Mouse (Mus musculus) embryonic stem cell, embryonic (primary cell): ENCODE measurements at regions not wholly inside any gene's neighbourhood (a gene's known extent, or its start where the extent isn't known, plus 50 kb on each side); places are given as distances from the start of the nearest gene placed in this dataset.

Experiments
- CTCF ChIA-PET, 4 experiments: fragments of 300-600 bp in 2 of 4; fragments of 350-600 bp in 2 of 4; sonication (Branson Sonifier 250); formaldehyde crosslinking; loops; one replicate each; lab custom pipeline; 2022; ENCODE audit warnings: inconsistent platforms in 2 of 4; lab: Charles Lee
- POLR2A ChIA-PET, 4 experiments: fragments of 300-600 bp in 2 of 4; fragments of 350-600 bp in 2 of 4; sonication (Branson Sonifier 250); formaldehyde crosslinking; loops; one replicate each; lab custom pipeline; 2022; ENCODE audit warnings: antibody characterized with exemption in 4 of 4, inconsistent platforms in 1 of 4; lab: Charles Lee

DNA sequence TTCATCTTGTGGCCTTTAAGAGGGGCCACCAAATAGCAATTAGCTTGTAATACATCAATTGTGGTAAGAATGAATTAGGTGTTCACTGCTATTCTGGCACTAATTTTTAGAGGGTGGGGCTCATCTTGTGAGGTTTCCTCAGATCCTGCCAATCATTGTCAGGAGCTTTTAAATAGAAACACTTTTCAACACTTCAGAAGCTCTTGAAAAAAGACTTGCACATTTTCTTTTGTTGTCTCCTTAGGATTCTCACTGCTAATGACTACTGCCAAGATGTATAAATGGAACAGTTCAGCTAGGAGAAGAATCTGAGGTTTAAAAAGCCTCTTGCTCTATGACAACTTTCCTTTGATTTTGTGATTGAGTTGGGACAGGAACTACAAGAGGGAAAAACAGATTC is 572.4 kb downstream of the Cetn3 start:
- ChIA-PET POLR2A (interaction anchor here in 1 of 4 experiments (0.5 kb wide), 1 partner anchor 494 kb away, joined by 10 read pairs; no protein-coding TSS in a partner anchor), CTCF (no interaction called here)

DNA sequence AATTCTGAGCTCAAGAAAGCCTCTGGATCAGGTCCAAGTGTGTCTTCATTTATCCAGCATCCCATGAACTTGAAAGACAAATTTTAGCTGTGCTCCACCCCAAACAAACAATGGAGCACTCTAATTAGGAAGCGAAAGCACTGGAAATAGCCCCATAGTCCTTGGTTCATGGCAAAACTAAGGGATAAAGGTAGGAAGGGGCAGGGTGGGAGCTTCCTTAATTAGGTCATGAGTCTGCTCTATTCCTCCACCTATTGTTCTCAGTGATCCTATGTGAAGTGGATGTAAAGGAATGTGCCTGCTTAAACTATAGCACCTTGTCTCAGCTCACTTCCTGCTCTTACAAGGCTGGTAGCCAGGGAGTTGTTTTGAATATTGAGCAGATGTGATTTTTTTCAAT is 576.6 kb downstream of the Cetn3 start:
- POLR2A ChIA-PET, result interaction anchor here in 1 of 4 experiments (0.6 kb wide), 1 partner anchor 767 kb away, joined by 3 read pairs; no protein-coding TSS in a partner anchor

DNA sequence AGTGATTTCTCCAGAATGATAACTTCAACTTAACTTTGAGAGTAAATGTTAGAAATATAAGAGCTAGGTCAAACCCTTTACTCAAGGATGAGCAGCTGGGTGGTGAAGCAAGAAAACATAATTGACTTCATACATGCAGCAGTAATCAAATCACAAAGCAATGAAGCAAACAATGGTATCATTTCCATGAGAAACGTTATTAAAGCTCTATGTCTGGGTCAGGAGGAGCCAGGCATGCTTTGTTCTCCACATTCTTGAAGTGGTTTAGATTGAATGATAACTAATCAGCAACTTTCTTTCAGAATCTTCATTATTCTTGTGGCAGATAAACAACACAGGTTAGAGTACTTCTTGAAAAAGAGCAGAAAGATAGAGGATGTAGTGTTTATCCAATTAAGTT is 577.8 kb downstream of the Cetn3 start:
- POLR2A ChIA-PET, result no interaction called here
- CTCF ChIA-PET, result no interaction called here

More for the DNA sequence above, 576.6 kb downstream of the Cetn3 start:
- CTCF ChIA-PET, result no interaction called here

DNA sequence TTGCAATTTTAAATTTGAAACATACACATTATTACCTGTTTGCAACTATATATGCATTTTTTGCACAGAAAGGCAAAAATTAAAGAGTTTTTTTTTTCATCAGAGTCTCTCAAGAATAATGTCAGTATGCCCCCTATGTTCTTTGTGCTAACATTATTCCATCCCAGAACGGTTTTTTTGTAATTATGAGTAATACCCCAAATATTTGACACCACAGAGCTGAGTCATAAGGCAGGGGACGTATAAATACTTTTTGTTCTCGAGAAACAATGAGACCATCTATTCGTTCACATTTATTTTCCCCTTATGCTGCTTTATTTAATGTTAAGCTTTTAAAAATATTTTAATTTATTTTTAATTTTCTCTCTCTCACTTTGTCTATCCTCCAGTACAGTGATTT is 578.5 kb downstream of the Cetn3 start:
- CTCF ChIA-PET, result no interaction called here
- POLR2A ChIA-PET, result no interaction called here

DNA sequence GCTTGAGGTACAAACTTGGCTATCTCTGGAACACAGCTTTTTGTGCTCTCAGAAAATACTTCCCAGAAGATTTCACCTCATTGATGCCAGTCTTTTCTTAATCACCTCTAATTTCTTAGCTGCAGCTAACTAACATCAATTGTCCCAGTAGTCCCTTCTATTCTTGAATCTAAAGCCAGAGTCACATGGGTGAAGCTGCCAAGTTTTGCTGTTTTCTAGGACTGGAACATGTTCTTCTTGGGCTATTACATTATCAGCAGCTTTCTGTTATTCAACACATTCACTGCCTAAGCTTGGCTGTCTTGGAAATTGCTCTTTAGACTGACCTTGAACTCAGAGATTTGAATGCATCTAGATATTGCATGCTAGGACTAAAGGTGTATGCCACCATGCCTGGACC is 583.9 kb downstream of the Cetn3 start:
- ChIA-PET CTCF (no interaction called here), POLR2A (no interaction called here)

DNA sequence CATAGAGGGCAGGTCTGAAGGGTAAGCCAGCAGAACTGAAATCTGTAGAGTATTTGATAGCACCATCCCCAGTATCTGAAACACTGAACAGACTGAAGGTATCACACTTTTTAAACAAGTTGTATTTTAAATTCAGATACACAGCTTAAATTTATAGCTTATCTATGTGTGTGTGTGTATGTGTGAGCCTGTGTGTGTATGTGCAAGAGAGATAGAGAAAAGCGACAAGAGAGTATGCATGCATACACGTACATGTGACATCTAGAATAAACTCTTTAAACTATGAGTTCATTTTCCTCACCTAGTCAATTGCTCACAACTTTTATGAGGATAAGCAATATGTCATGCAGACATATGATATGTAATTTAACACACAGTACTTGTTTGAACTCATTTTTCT is 588.7 kb downstream of the Cetn3 start:
- POLR2A ChIA-PET, result no interaction called here
- CTCF ChIA-PET, result interaction anchor here in 1 of 4 experiments (0.6 kb wide), 1 partner anchor 11 kb away, joined by 3 read pairs; no protein-coding TSS in a partner anchor

DNA sequence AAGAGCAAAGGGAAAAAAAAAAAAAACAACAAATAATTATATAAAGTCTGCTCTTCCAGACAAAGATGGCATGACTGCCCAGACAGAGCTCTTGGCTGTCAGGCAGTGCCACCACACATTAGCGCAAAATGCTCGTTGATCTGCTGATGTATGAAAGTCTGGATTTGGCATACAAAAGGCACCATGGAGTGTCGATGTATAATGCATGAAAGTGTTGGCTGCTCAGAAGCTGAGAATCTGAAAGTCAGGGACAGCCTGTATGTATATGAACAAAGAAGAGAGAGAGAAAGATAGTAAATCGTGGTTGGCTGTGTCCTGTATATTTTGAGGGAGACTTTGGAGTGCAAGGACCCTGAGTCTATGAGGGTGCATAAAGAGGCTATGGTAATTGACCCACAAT is 589.7 kb downstream of the Cetn3 start:
- POLR2A ChIA-PET, result no interaction called here
- CTCF ChIA-PET, result no interaction called here

DNA sequence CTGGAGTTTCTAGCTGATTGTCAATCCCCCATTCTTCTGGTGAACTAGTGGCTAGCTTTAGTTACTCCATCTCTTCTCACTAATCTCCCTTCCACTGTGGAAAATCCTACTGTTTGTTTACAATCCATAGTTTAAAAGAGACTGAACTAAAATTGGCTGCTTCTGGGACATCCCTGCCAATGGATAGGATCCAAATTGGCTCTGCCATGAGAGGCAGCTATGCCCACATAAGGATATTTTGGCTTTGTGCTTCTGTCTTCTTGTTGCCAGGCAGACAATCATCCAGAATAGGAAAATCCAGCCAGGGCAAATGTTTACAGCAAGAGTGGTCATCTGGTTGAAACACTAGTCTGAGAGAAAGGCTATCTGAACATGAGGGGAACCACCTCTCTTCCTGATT is 610.0 kb downstream of the Cetn3 start:
- ChIA-PET CTCF (no interaction called here), POLR2A (no interaction called here)

DNA sequence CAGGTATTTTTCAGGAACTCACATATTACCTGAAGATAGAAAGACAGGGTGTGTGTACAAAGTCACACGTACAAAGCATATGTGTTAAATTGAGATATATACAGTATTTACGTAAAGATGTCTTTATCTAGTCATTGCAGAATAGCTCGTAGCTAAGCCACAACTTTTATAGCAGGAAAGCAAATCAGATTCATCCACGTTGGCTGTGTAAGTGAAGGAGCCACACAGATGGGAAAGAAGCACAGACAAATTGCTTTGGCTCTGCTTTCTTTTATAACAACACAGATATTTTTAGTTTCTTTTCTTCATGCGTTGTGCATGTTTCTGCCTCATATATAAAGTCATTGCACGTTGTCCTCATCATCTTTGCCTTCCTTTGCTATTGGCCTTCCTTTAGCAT is 610.6 kb downstream of the Cetn3 start:
- POLR2A ChIA-PET, result no interaction called here
- CTCF ChIA-PET, result no interaction called here

DNA sequence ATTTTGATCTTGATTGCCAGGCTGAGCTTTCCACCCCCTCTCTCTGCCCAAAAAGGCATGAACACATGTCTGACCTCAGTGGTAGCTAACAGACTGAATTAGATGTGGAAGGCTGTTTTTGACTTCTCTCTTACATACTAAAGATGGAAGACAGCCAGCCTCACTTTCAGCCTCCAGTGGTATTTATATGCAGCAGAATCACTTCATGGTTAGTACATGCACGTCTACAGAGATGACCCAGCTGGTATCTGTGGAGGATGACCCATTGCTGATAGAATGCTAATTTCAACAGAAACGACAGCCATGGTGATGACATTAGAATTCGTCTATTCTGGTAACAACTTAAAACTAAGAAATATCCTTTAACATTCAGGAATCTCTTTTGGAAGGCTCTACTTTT is 630.8 kb downstream of the Cetn3 start:
- ChIA-PET CTCF (interaction anchor here in 1 of 4 experiments (0.5 kb wide), 1 partner anchor 305 kb away, joined by 9 read pairs; no protein-coding TSS in a partner anchor), POLR2A (no interaction called here)

DNA sequence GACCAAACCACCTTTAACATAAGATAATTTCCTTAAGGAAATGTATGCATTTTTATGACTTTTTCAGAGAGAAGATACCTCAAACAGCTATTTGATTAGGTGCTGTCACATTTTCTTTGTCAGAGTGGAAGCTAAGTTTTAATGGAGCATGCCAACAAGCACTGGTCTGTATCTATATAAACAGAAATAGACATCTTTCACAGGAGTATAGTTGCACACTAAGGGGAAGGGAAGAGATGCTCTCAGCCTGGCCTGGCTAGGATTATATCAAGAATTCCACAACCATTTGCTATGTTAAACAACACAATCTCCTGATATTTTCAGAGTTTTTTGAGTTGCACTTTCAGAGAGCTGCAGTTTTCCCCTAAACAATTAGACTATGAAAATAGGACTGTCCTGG is 638.1 kb downstream of the Cetn3 start:
- CTCF ChIA-PET, result no interaction called here
- POLR2A ChIA-PET, result no interaction called here

DNA sequence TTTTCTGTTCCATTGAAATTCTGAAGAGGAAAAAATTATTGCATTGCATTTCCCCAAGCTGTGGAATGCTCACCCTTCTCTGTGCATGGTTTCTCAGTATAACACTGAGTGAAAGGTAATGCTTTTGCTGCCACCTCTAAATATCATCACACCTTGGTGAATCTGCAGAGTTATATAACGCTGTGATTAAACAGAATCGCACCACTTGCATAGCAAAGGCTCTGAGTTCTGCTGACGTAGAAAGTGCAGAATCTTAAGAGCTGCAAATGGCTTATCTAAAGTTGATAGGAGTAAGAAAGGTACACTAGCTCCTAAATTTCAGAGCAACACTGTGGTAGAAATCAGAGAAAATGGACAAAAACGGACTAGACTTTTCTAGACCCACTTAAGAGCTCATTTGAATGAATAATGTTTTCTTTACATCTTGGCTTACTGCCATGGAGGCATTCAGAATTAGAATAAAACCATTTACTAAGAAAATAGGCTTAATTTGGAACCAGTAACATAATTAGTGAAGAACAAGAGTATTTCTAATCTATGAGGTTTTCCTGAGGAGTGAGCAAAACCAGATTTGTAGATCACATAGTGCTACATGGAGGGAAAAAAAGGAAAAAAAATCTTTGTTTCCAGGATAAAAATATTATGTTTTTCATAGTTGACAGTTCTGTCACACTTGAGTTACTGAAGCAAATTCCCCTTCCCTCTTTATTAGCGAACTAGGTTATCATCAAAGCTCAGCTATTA is 641.2 kb downstream of the Cetn3 start:
- ChIA-PET CTCF (no interaction called here), POLR2A (no interaction called here)

DNA sequence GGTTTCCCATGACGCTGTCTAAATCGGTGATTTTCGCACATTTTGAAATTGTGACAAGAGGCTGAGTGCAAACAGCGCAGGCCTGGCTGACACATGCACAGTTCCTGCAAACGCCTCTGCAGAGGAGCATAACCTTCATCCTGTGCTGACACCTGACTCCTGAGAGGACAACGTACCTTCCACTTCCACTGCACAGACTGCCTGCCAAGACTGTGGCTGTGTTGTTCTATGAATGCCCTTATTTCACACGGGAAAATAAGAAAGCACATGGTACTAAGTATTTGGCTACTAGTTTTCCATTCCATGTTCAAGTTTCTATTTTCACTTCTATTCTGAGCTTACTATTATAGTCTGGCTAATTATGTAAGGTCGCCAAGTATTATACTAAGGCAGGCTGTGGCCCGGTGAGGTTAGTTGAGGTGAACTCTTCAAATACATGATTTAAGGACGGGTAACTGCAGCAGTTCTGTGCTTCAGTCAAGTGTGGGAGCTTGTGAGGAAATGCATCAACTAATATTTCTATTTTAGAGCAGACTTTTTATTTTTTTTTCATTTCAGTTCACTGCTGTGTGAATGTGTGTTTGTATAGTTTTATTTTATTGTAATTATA is 642.0 kb downstream of the Cetn3 start:
- POLR2A ChIA-PET, result no interaction called here
- CTCF ChIA-PET, result no interaction called here

DNA sequence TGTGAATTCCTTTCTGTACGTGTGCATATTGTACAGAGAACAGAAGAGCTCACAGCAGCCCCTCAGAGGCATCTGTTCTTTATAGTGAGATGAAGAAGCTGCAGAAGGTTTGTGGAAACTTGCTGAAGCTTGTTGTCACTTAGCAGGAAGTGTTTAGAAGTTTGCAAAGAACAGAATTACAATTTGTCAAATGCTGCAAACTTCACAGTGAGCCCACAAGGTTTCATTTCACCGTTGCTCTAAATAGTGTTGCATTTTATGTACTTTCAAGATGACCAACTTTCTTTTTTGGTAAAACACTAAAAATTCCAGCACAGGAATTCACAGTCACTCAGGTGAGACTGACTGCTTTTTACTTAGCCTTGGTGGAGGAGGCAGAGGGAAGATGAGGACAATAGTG is 649.5 kb downstream of the Cetn3 start:
- ChIA-PET POLR2A (no interaction called here), CTCF (no interaction called here)

DNA sequence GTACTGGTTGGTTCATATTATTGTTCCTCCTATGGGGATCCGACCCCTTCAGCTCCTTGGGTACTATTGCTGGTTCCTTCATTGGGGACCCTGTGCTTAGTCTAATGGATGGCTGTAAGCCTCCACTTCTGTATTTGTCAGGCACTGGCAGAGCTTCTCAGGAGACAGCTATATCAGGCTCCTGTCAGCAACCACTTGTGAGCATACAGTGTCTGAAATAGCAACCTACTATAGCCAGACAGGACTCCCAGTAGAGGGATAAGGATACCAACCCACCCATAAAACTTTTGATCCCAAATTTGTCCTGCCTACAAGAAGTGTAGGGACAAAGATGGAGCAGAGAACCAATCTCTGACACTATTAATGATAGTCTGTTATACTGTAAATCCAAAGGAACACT is 656.4 kb downstream of the Cetn3 start:
- POLR2A ChIA-PET, result no interaction called here
- CTCF ChIA-PET, result no interaction called here

DNA sequence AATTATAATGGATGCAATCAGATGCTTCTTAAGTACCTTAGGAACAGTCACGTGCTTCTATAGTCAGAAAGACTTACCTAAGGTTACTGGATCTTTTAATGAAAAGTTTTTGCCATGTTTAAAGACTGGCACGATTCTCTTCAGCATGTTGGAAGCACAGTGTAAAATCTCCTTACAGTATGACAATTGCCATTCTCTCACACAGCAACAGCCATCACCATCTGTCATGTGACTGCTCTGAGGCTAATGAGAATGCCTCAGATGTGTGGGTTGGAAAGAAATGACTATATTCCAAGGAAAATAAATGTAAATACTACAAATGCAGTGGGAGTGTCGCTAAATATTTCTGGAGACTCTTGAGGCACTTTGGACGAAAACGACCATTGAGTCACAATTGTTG is 670.8 kb downstream of the Cetn3 start:
- CTCF ChIA-PET, result no interaction called here
- POLR2A ChIA-PET, result no interaction called here

DNA sequence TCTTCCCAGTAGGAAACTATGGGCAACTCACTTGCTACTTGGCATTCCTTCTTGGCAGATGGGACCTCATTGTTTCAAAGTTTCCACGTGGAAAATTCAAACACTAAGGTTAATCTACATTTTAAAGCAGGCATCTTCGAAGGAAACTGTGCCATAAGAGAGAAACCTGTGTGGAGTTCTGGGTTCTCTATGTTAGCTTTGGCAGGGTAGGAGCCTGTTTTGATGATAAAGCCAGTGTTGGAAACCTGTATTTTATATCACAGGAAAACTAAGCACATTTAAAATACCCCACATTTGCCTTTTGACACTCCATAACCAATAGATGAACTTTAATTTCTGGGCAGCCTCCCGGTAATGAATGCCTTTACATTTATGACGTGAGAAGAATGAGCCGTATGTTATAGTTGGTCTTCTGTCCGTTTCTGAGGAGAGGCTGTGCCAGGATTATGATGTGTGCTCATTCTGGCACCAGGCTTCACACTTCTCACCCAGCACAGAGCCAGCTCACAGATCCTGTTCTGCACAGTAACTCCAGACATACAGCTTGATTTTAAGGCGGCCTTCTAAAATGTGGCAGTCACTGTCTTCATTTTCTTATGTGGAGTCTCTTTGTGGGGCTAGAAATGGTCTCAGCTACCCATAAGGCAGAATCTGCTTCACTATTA is 700.5 kb downstream of the Cetn3 start:
- ChIA-PET POLR2A (no interaction called here), CTCF (no interaction called here)

DNA sequence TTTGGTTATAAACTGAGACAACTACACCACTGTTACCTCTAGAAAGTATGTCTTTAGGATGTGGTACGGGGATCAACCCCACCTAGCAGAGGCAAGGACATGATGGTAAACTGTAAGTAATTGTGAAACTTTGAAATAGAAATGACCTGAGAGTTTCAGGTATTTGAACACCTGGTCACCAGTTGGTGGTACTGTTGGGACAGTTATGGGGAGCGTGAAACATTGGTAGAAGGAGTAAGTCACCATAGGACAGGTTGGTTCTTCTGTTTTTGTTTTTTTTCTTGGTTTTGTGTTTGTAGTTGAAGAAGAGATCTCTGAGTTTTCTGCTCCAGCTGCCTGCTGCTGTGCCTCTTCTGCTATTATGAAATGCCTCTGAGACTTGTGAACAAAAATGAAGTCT is 713.7 kb downstream of the Cetn3 start:
- POLR2A ChIA-PET, result no interaction called here
- CTCF ChIA-PET, result no interaction called here

DNA sequence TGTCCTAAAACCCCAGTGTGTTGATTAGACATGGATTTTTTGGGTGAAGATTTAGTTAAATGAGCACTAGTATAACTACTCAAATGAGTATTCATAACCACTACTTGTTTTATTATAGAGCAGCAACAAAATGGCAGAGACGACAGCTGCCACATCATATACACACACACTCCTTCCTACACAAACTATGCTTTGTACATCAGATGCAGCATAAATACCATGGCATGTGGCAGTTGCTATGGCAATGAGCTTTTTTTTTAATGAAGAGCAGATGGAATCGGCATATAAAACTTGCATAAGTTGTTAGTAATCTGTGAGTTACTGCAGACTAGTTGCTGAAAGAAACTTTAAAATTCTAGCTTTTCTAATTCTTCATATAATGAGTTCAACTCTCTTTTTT is 725.3 kb downstream of the Cetn3 start:
- CTCF ChIA-PET, result no interaction called here
- POLR2A ChIA-PET, result no interaction called here

DNA sequence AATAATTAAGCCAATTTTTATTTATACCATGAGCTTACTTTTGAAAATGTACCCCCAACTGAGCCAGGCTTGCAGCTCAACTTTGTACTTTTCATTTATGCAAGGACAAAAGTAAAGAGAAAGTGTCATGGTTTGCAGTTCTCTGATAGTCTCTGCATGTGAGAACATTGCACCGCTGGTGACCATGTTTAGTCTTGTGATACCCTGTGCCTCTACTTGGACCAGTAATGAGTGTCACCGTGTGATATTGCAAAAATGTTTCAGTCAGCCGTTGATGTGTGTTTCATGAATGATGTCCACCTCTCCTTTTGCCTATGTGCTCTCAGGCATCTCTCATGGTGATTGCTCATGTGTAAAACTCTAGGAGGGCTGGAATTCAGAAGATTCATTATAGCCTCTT is 726.6 kb downstream of the Cetn3 start:
- ChIA-PET CTCF (interaction anchor here in 1 of 4 experiments (0.6 kb wide), 1 partner anchor 273 kb away, joined by 3 read pairs; no protein-coding TSS in a partner anchor), POLR2A (no interaction called here)
